Mouse (Mus musculus): ENCODE data around the gene Gabrb3. TPM values are rescaled to one million over a fixed set of nuclear protein-coding genes. Genes with fewer than 3 reads are reported as not detected.
"Not testable (repeated sequence)": the region's sequence is repeated elsewhere in the genome, so short reads cannot be mapped to it uniquely, and the experiment has no call there.

Gabrb3 gene
- polyA plus RNA-seq, 1 experiment from 2014 or later = 7.0 TPM

DNA sequence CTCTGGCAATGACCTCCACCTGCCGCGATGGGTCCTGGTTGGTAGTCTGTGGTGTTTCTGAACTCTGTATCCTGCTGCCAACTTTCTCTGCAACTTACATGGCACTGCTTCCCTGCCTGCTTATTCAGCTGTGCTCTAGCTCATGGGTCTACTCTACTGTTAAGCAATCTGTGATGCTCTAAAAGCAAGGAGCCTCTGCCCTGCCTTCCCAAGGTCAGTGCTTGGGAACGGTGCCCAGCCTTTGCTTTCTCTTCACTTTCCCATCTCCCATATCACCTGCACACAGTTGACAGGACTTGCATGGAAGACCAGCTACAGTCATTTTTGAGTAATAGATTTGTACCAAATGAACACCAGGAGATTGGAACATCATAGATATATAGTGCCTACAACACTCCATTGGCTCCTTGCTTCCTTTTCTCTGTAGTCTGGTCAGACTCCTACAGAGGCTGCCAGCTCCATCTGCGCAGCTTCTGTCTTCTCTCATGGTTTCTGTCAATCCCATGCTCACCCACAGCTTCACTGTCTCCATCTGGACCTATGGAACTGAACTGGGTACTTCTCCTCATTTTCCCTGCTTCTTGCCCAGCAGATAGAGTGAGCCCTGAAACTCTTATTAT lies 228.8 kb downstream of the Gabrb3 start:
- Histone ChIP-seq H3K4me1 (replicated peaks) (no peaks in the 10 kb centered on the region), H3K4me3 (no peak overlapping the region), H3K27me3 (ENCODE audit: insufficient read depth, poor library complexity, severe bottlenecking) (no peaks in the 10 kb centered on the region), H3K9me3 (no peaks in the 10 kb centered on the region), H3K27ac (no peak overlapping the region), H3K36me3 (no peaks in the 10 kb centered on the region)
- 93% methylated on average over 4 of the region's 4 CpGs for WGBS
- no peak for DNase-seq (ENCODE audit: low spot score)

GRCm38 (mm10) chr7:57677352-57677751 lies 257.9 kb downstream of the Gabrb3 start:
- H3K27ac ChIP-seq = no peak overlapping the region
- no peaks in the 10 kb centered on the region for H3K27me3 ChIP-seq (ENCODE audit: insufficient read depth, poor library complexity, severe bottlenecking)
- no peaks in the 10 kb centered on the region for H3K36me3 ChIP-seq
- WGBS = 79% methylated on average over 6 of the region's 6 CpGs
- H3K4me1 ChIP-seq (replicated peaks) = no peaks in the 10 kb centered on the region
- H3K4me3 ChIP-seq = no peak overlapping the region
- H3K9me3 ChIP-seq = no peaks in the 10 kb centered on the region
- DNase-seq (ENCODE audit: low spot score) = no peak

GRCm38 (mm10) chr7:57689836-57690235 lies 270.3 kb downstream of the Gabrb3 start:
- Histone ChIP-seq H3K27ac (no peak overlapping the region), H3K9me3 (no peaks in the 10 kb centered on the region), H3K4me3 (no peak overlapping the region), H3K4me1 (replicated peaks) (no peaks in the 10 kb centered on the region), H3K36me3 (no peaks in the 10 kb centered on the region), H3K27me3 (ENCODE audit: insufficient read depth, poor library complexity, severe bottlenecking) (no peaks in the 10 kb centered on the region)
- no peak for DNase-seq (ENCODE audit: low spot score)
- WGBS = 86% methylated on average over 4 of the region's 4 CpGs

DNA sequence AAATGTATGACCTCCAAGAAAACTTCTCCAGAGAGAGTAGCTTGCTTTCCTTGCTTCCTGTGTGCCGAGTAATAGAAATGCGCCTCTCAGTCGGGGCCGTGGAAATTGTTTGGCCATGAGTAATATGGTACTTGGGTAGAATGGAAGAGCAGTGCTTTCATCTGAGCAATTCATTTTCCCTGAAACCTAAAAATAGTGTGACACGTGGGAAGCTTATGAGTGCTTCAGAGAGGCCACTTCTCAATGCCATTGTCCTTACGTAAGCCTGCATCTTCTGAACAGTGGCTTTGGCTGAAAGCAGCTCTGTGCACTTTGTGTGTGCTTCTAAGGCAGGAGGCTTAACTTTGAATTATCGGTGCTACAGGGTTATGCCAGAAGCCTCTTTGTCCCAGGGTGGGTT lies 280.9 kb downstream of the Gabrb3 start:
- Histone ChIP-seq H3K4me1 (replicated peaks) (no peaks in the 10 kb centered on the region), H3K27me3 (ENCODE audit: insufficient read depth, poor library complexity, severe bottlenecking) (no peaks in the 10 kb centered on the region), H3K27ac (no peak overlapping the region), H3K36me3 (no peaks in the 10 kb centered on the region), H3K9me3 (no peaks in the 10 kb centered on the region), H3K4me3 (no peak overlapping the region)
- WGBS = 89% methylated on average over 7 of the region's 7 CpGs
- DNase-seq (ENCODE audit: low spot score) = no peak

GRCm38 (mm10) chr7:57701046-57701445 lies 281.6 kb downstream of the Gabrb3 start:
- H3K27me3 ChIP-seq (ENCODE audit: insufficient read depth, poor library complexity, severe bottlenecking) = no peaks in the 10 kb centered on the region
- H3K4me1 ChIP-seq (replicated peaks) = no peaks in the 10 kb centered on the region
- no peak for DNase-seq (ENCODE audit: low spot score)
- no peaks in the 10 kb centered on the region for H3K36me3 ChIP-seq
- H3K27ac ChIP-seq = no peak overlapping the region
- no peaks in the 10 kb centered on the region for H3K9me3 ChIP-seq
- H3K4me3 ChIP-seq = no peak overlapping the region

GRCm38 (mm10) chr7:57703580-57703979 lies 284.1 kb downstream of the Gabrb3 start:
- H3K27ac ChIP-seq = no peak overlapping the region
- no peaks in the 10 kb centered on the region for H3K27me3 ChIP-seq (ENCODE audit: insufficient read depth, poor library complexity, severe bottlenecking)
- no peak for DNase-seq (ENCODE audit: low spot score)
- WGBS = 79% methylated on average over 1 of the region's 1 CpGs
- no peaks in the 10 kb centered on the region for H3K9me3 ChIP-seq
- no peaks in the 10 kb centered on the region for H3K4me1 ChIP-seq (replicated peaks)
- no peak overlapping the region for H3K4me3 ChIP-seq
- no peaks in the 10 kb centered on the region for H3K36me3 ChIP-seq

DNA sequence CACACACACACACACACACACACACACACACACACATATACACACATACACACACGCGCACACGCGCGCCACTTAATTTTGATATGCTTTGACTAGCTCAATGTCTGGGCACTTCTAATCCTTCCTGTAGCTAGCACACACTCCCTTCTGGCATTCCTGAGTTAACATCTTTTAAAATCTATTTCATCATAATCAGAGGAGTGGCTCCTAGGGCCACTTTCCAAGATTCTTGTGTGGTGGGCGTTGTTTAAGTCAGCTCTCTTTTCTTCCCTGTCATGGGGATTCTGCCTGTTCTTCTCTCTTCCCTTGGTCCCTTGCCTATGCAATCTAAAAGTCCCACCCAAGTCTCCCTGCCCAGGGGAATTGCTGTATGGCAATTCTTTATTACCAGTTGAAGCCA lies 286.6 kb downstream of the Gabrb3 start:
- 96% methylated on average over 6 of the region's 6 CpGs for WGBS
- no peaks in the 10 kb centered on the region for H3K36me3 ChIP-seq
- no peaks in the 10 kb centered on the region for H3K9me3 ChIP-seq

GRCm38 (mm10) chr7:57706976-57707740 lies 287.7 kb downstream of the Gabrb3 start:
- Histone ChIP-seq H3K4me3 (no peak overlapping the region), H3K36me3 (no peaks in the 10 kb centered on the region), H3K9me3 (no peaks in the 10 kb centered on the region), H3K4me1 (replicated peaks) (no peaks in the 10 kb centered on the region), H3K27me3 (ENCODE audit: insufficient read depth, poor library complexity, severe bottlenecking) (no peaks in the 10 kb centered on the region), H3K27ac (no peak overlapping the region)
- no peak for DNase-seq (ENCODE audit: low spot score)
- WGBS = 92% methylated on average over 7 of the region's 7 CpGs

More for the DNA sequence above, 286.6 kb downstream of the Gabrb3 start:
- Histone ChIP-seq H3K27ac (no peak overlapping the region), H3K27me3 (ENCODE audit: insufficient read depth, poor library complexity, severe bottlenecking) (no peaks in the 10 kb centered on the region), H3K4me1 (replicated peaks) (no peaks in the 10 kb centered on the region), H3K4me3 (no peak overlapping the region)
- no peak for DNase-seq (ENCODE audit: low spot score)

GRCm38 (mm10) chr7:57711709-57712108 lies 292.2 kb downstream of the Gabrb3 start:
- Histone ChIP-seq H3K36me3 (no peaks in the 10 kb centered on the region), H3K4me3 (no peak overlapping the region), H3K27me3 (ENCODE audit: insufficient read depth, poor library complexity, severe bottlenecking) (no peaks in the 10 kb centered on the region), H3K9me3 (no peaks in the 10 kb centered on the region), H3K27ac (no peak overlapping the region), H3K4me1 (replicated peaks) (no peaks in the 10 kb centered on the region)
- no peak for DNase-seq (ENCODE audit: low spot score)

DNA sequence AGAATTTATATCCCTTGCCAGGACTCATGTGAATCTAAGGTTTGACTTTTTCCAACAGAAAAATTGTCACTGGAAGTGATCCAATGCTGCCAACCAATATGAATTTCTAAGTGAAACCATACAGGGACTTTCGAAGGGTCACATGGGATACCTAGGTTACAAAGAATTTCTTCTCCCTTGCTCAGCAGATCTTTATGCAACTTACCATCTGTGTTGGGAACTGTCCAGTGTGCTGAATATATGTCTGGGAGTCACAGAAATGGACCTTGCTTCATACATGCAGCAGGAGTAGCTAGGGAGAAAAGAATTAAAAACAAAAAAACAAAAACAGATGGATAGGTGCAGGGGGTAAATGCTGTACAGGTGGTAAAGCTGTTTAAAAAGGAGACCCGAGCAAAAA lies 327.3 kb downstream of the Gabrb3 start:
- no peaks in the 10 kb centered on the region for H3K4me1 ChIP-seq (replicated peaks)
- DNase-seq (ENCODE audit: low spot score) = no peak
- no peaks in the 10 kb centered on the region for H3K27me3 ChIP-seq (ENCODE audit: insufficient read depth, poor library complexity, severe bottlenecking)
- no peak overlapping the region for H3K27ac ChIP-seq
- no peaks in the 10 kb centered on the region for H3K36me3 ChIP-seq
- WGBS = 92% methylated on average over 2 of the region's 2 CpGs
- H3K4me3 ChIP-seq = no peak overlapping the region
- no peaks in the 10 kb centered on the region for H3K9me3 ChIP-seq

GRCm38 (mm10) chr7:57760466-57760865 lies 341.0 kb downstream of the Gabrb3 start:
- WGBS = 92% methylated on average over 5 of the region's 5 CpGs

DNA sequence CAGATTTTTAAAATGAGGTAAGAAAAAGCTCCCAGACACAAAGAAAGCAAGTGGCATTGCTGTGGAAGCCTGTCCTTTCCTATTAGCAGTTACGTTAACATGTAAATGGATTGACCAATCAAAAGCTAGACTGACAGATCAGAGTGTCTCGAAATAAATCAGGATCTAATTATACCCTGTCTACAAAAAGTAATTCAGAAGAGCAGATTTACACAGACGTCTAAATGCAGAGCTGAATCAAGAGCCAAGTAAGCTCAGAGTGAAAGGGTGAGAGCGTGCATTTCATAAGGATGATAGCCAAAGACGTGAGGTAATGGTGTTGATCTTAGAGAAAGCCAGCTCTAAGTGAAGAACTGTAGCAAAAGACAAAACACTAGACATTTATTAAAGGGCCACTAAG lies 359.3 kb downstream of the Gabrb3 start:
- Histone ChIP-seq H3K27me3 (ENCODE audit: insufficient read depth, poor library complexity, severe bottlenecking) (no peaks in the 10 kb centered on the region), H3K9me3 (no peaks in the 10 kb centered on the region), H3K4me3 (no peak overlapping the region), H3K4me1 (replicated peaks) (no peaks in the 10 kb centered on the region), H3K27ac (no peak overlapping the region), H3K36me3 (no peaks in the 10 kb centered on the region)
- WGBS = 78% methylated on average over 5 of the region's 5 CpGs
- no peak for DNase-seq (ENCODE audit: low spot score)

More at GRCm38 (mm10) chr7:57760466-57760865, 341.0 kb downstream of the Gabrb3 start:
- Histone ChIP-seq H3K9me3 (no peaks in the 10 kb centered on the region), H3K36me3 (no peaks in the 10 kb centered on the region), H3K4me3 (no peak overlapping the region), H3K27me3 (ENCODE audit: insufficient read depth, poor library complexity, severe bottlenecking) (no peaks in the 10 kb centered on the region), H3K27ac (no peak overlapping the region), H3K4me1 (replicated peaks) (no peaks in the 10 kb centered on the region)
- no peak for DNase-seq (ENCODE audit: low spot score)

DNA sequence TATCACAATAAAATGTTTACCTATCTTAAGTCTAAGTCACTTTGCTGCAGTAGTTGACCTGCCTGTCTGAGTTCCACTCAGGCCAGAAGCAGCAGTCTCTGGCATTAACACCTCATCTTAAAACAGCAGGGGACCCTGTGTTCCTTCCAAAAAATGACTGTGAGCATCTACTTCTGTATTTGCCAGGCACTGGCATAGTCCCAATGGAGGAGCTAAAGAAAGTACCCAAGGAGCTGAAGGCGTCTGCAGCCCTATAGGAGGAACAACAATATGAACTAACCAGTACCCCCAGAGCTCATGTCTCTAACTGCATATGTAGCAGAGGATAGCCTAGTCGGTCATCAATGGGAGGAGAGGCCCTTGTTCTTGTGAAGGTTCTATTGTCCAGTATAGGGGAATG lies 366.6 kb downstream of the Gabrb3 start:
- not testable (repeated sequence) for H3K27ac ChIP-seq; H3K9me3 ChIP-seq; H3K4me1 ChIP-seq (replicated peaks); DNase-seq (ENCODE audit: low spot score); H3K27me3 ChIP-seq (ENCODE audit: insufficient read depth, poor library complexity, severe bottlenecking); H3K36me3 ChIP-seq; H3K4me3 ChIP-seq
- WGBS = 85% methylated on average over 2 of the region's 2 CpGs

All from hindbrain, embryonic 10.5 days (tissue).